Mouse (Mus musculus) CH12.LX (cell line): ENCODE measurements around the gene Sec14l1.

Source experiments
- BHLHE40 ChIP-seq: IDR thresholded peaks from 2 replicates; pipeline ENCODE4 v1.6.1; 2011; ENCODE audit warnings: mild to moderate bottlenecking, low read depth, low read length, improper control_type of control experiment
- CTCF ChIP-seq, 2 experiments: IDR thresholded peaks in 1 of 2; conservative IDR thresholded peaks in 1 of 2; 2 replicates each; pipeline ENCODE4 v1.5.1; 2011 to 2012; ENCODE audit warnings: low read depth in 2 of 2, low read length in 2 of 2, improper control_type of control experiment in 1 of 2, inconsistent platforms in 1 of 2, mild to moderate bottlenecking in 1 of 2, moderate library complexity in 1 of 2
- ETS1 ChIP-seq: conservative IDR thresholded peaks from 2 replicates; pipeline ENCODE4 v1.6.1; 2012; ENCODE audit warnings: low read depth, mild to moderate bottlenecking, inconsistent platforms, low read length, improper control_type of control experiment, moderate library complexity
- MEF2A ChIP-seq: IDR thresholded peaks from 2 replicates; pipeline ENCODE4 v1.6.1; 2014; ENCODE audit warnings: low read depth, mild to moderate bottlenecking, inconsistent platforms, low read length, improper control_type of control experiment, borderline replicate concordance
- POLR2A ChIP-seq: IDR thresholded peaks from 2 replicates; pipeline ENCODE4 v1.6.1; 2011; ENCODE audit warnings: low read depth, mild to moderate bottlenecking, improper control_type of control experiment, low read length
- POLR2AphosphoS2 ChIP-seq: IDR thresholded peaks from 2 replicates; pipeline ENCODE4 v1.6.1; 2011; ENCODE audit warnings: low read depth, low read length, improper control_type of control experiment
- RAD21 ChIP-seq: IDR thresholded peaks from 2 replicates; pipeline ENCODE4 v1.6.1; 2011; ENCODE audit warnings: low read depth, mild to moderate bottlenecking, low read length, improper control_type of control experiment, moderate library complexity
- SIN3A ChIP-seq: IDR thresholded peaks from 2 replicates; pipeline ENCODE4 v1.6.1; 2012; ENCODE audit warnings: low read length, improper control_type of control experiment, inconsistent platforms
- TCF12 ChIP-seq: IDR thresholded peaks from 2 replicates; pipeline ENCODE4 v1.6.1; 2014; ENCODE audit warnings: low read depth, mild to moderate bottlenecking, inconsistent platforms, low read length, improper control_type of control experiment
- ZC3H11A ChIP-seq: IDR thresholded peaks from 2 replicates; pipeline ENCODE4 v1.6.1; 2012; ENCODE audit warnings: low read depth, mild to moderate bottlenecking, inconsistent platforms, low read length, improper control_type of control experiment
- ZKSCAN1 ChIP-seq: IDR thresholded peaks from 2 replicates; pipeline ENCODE4 v1.6.1; 2012; ENCODE audit warnings: low read depth, inconsistent platforms, low read length, improper control_type of control experiment, borderline replicate concordance
- ZMIZ1 ChIP-seq: IDR thresholded peaks from 2 replicates; pipeline ENCODE4 v1.6.1; 2012; ENCODE audit warnings: low read depth, mild to moderate bottlenecking, inconsistent platforms, low read length, improper control_type of control experiment
- ZNF384 ChIP-seq: IDR thresholded peaks from 2 replicates; pipeline ENCODE4 v1.6.1; 2012; ENCODE audit warnings: low read depth, low read length, improper control_type of control experiment, inconsistent platforms

DNA sequence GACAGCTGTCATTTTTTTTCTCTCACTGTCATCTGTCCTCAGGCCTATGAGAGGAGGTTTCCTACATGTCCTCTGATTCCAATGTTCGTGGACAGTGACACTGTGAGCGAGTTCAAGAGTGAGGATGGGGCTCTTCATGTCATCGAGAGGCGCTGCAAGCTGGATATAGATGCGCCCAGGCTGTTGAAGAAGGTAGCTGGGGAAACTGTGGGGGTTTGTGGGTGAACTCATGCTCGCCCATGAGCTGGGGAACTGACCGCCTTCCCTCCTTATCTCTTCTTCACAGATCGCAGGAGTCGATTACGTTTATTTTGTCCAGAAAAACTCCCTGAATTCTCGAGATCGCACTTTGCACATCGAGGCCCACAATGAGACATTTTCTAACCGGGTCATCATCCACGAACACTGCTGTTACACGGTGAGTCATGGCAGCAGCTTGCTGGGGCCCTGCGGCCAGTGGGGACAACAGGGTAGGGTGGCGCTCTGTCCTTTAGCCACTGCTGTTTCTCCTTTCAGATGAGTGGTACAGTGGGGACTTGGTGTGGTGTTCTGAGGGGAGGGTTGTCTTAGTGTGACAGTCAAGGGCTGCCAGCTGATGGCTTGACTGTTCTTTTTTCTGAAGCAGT lies 26.5 kb downstream of the Sec14l1 start:
- TF ChIP-seq ETS1 (no peak), ZKSCAN1 (no peak), CTCF (conservative IDR thresholded peaks at IDR 0.05 in 1 of 2, IDR thresholded peaks at IDR 0.05 in 1 of 2; ENCODE audit: low read depth in 2 of 2, low read length in 2 of 2) (no peak), MEF2A (no peak), POLR2AphosphoS2 (no peak), SIN3A (no peak), BHLHE40 (no peak), ZMIZ1 (no peak), ZNF384 (no peak), POLR2A (no peak), ZC3H11A (no peak), TCF12 (no peak), RAD21 (no peak)
